Mouse (Mus musculus) lung, postnatal 0 days (tissue): ENCODE measurements around the gene Akap12.

Experiments used
- CTCF ChIP-seq: IDR thresholded peaks from 2 replicates; pipeline ENCODE4 v1.5.1; 2016; ENCODE audit warnings: antibody characterized with exemption, mild to moderate bottlenecking
- EP300 ChIP-seq: IDR thresholded peaks from 2 replicates; pipeline ENCODE4 v1.6.1; 2016; ENCODE audit warnings: antibody characterized with exemption, mild to moderate bottlenecking, control low read depth

GRCm38 (mm10) chr10:4355882-4356451 lies 89.8 kb downstream of the Akap12 start:
- TF ChIP-seq CTCF (no peak), EP300 (no peak)
